Mouse (Mus musculus): ENCODE results near the gene Ddb1. TPM values are rescaled to one million over a fixed set of nuclear protein-coding genes. Genes with fewer than 3 reads are reported as not detected.
A peak's percentile ranks its signal among the peaks of the same experiment; 100 is the strongest.

Ddb1 gene
- polyA plus RNA-seq, 1 experiment, result 2.8 TPM

DNA sequence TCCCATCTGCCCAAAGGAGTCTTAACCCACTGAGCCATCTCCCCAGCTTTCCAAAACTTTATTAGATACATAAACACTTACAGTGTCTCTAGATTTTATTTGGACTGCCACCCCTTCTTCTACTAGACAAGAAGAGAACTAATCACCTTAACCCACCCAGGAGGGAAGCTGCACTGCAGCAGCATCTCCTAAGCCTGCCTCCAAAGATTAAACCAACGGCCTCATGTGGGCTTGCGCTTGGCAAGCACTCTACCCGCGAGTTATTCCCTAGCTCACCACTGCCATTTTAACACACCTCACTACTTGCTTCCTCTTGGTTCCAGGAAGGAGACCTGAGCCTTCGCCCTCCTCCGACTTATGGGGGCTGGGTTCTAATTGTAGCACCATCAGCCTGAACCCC is 40.8 kb upstream of the Ddb1 start:
- Histone ChIP-seq H3K4me1 (ENCODE audit: control insufficient read depth) (peaks cover 6% of the 10 kb centered on the region), H3K9me3 (ENCODE audit: control insufficient read depth, low read length) (0 out of 2 replicates have a peak, but pooled peaks cover 2% of the 10 kb centered on the region), H3K4me3 (replicated peaks) (no peak overlapping the region), H3K27me3 (ENCODE audit: control insufficient read depth) (no peaks in the 10 kb centered on the region; the same call in 1 of the 2 replicates), H3K36me3 (ENCODE audit: control insufficient read depth) (no peaks in the 10 kb centered on the region; the same call in 1 of the 2 replicates)
- TF ChIP-seq TAL1 (IDR thresholded peaks at IDR 0.05; ENCODE audit: low read length), result no peak
- no peak for TF ChIP-seq GATA1 (IDR thresholded peaks at IDR 0.05; ENCODE audit: low read length)

DNA sequence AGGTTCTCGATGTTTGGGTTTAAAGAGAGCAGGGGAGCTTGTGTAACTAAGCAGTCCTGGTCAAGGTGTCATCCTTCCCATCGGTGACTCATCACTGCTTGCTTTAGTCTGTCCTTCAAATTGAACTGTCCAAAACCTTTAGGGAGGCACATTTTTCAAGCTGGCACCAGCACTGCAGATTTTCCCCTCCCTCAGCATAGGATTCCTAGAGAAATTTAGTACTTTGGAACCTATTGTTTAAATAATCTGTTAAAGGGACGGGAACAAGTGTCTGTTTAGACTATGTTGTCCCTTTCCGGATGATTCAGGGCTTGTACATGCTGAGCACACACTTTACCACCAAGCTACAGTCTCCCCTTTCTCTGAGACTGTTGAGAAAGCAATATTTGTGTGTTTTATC is 39.9 kb upstream of the Ddb1 start:
- peaks cover 6% of the 10 kb centered on the region for H3K4me1 ChIP-seq (ENCODE audit: control insufficient read depth)
- H3K4me3 ChIP-seq (replicated peaks), result no peak overlapping the region
- H3K36me3 ChIP-seq (ENCODE audit: control insufficient read depth), result peaks cover 7% of the 10 kb centered on the region
- 0 out of 2 replicates have a peak, but pooled peaks cover 2% of the 10 kb centered on the region for H3K9me3 ChIP-seq (ENCODE audit: control insufficient read depth, low read length)
- H3K27me3 ChIP-seq (ENCODE audit: control insufficient read depth), result no peaks in the 10 kb centered on the region; the same call in 1 of the 2 replicates
- TF ChIP-seq TAL1 (IDR thresholded peaks at IDR 0.05; ENCODE audit: low read length), result no peak
- no peak for TF ChIP-seq GATA1 (IDR thresholded peaks at IDR 0.05; ENCODE audit: low read length)

DNA sequence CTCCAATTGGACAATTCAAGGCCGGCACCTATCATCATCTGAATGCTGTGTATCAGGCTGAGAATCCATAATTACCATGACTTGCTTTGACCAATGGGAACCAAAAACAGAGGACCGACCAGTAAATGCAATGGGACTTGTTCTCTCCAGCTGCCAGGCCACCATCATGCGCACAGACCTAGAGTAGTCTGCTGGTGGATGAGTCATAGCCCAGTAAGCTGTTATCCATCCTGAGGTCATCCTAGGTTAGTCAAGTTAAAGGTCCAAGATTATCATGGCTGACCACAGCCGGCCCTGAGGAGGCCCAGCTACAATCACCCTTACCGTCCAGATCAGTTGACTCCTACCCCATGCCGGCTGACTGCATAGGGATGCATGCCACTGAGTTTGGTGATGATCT is 35.5 kb upstream of the Ddb1 start:
- 0 out of 2 replicates have a peak, but pooled peaks cover 2% of the 10 kb centered on the region for H3K9me3 ChIP-seq (ENCODE audit: control insufficient read depth, low read length)
- peaks cover 48% of the 10 kb centered on the region for H3K36me3 ChIP-seq (ENCODE audit: control insufficient read depth)
- H3K4me1 ChIP-seq (ENCODE audit: control insufficient read depth), result peaks cover 6% of the 10 kb centered on the region
- H3K4me3 ChIP-seq (replicated peaks), result no peak overlapping the region
- TF ChIP-seq TAL1 (IDR thresholded peaks at IDR 0.05; ENCODE audit: low read length), result no peak
- TF ChIP-seq GATA1 (IDR thresholded peaks at IDR 0.05; ENCODE audit: low read length), result no peak
- no peaks in the 10 kb centered on the region for H3K27me3 ChIP-seq (ENCODE audit: control insufficient read depth)

DNA sequence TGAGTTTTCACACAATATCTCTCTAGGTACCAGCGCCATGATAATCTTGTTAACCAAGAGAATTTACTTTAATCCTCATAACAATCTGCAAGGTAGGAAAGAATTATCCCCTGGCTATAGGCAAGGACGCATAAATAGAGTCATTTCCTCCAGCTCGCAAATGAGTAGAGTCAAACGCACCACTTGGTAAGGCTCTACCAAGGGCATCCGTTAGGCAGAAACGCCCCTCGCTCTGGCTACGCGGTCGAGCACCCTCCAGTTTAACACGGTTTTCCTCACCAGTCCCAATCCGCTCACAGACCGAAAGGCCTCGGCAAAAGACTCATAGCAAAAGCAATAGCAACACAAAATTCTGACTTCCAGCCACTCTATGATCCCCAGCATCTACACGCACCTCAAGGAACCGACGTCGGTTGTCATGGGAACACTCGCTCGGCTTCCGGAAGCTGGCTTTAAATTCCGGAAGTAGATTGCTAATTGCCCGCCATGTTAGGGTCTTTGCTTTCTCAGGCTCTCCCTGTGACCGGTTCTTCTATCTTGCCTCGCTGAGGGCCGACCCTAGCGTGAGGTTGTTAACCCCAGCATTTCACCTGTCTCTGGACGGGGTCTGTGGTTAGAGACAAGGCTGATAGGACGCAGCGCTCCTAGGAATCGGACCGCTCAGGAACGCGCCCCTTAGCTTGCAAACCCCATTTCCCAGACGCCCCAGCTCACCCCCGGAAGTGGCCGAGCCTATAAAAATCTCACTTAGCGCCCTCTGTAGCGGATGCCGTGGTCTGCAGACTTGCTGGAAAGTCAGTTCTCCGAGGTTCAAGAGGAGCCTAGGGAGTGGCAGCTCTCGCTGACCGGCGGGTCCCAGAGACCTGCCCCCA is 28.2 kb upstream of the Ddb1 start, which contains the start of the genes Cyb561a3 and Tmem138:
Gene Cyb561a3, plus strand, starts transcription at position 483 of the 872 bp plus-strand sequence.
Gene Tmem138, minus strand, starts transcription at position 673 of the 872 bp plus-strand sequence.
- peaks cover 39% of the 10 kb centered on the region for H3K4me1 ChIP-seq (ENCODE audit: control insufficient read depth)
- peak within 1 kb of the TSS; percentile 88 for H3K4me3 ChIP-seq (replicated peaks)
- no peak for TF ChIP-seq GATA1 (IDR thresholded peaks at IDR 0.05; ENCODE audit: low read length)
- TF ChIP-seq TAL1 (IDR thresholded peaks at IDR 0.05; ENCODE audit: low read length), result no peak
- H3K27me3 ChIP-seq (ENCODE audit: control insufficient read depth), result no peaks in the 10 kb centered on the region
- H3K36me3 ChIP-seq (ENCODE audit: control insufficient read depth), result peaks cover 40% of the 10 kb centered on the region
- H3K9me3 ChIP-seq (ENCODE audit: control insufficient read depth, low read length), result no peaks in the 10 kb centered on the region

DNA sequence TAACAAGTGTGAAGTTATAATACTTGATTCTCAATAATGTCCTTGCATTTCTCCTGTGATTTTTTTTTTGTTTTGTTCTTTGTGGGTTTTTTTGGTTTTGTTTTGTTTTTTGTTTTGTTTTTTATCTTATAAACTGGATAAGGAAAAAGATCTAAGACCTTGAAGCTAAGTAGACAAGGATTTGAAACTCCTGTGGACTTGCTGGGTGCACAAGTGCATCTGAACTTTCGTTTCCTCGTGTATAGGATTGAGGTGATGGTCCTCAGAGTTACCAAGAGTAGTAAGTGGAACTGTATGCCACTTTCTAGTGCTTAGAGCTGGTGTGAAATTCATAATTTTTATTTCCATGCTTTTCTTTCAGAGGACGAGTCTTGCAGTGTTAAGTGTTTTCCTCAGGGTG is 25.0 kb upstream of the Ddb1 start:
- peaks cover 28% of the 10 kb centered on the region for H3K36me3 ChIP-seq (ENCODE audit: control insufficient read depth)
- H3K9me3 ChIP-seq (ENCODE audit: control insufficient read depth, low read length), result no peaks in the 10 kb centered on the region
- no peak for TF ChIP-seq GATA1 (IDR thresholded peaks at IDR 0.05; ENCODE audit: low read length)
- no peak for TF ChIP-seq TAL1 (IDR thresholded peaks at IDR 0.05; ENCODE audit: low read length)
- no peak overlapping the region for H3K4me3 ChIP-seq (replicated peaks)
- peaks cover 39% of the 10 kb centered on the region for H3K4me1 ChIP-seq (ENCODE audit: control insufficient read depth)
- no peaks in the 10 kb centered on the region for H3K27me3 ChIP-seq (ENCODE audit: control insufficient read depth)

DNA sequence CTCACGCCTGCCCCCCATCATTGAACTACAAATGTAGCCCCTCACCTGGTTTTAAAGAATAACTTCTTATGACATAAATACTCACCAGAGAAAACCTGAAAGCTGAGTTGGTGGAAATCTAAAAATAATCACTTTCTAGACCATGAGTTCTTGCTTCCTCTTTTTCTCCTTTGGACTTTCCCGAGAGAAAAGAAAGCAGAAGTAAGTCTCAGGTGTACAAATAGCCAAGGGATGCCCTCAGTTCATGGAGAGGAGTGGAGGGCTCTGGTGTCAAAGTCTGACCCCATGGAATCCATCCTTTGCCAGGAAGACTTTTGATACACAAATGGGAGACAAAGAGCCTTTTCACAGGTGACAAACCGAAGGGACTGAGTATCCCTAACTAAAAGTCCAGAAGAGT is 24.4 kb upstream of the Ddb1 start:
- Histone ChIP-seq H3K4me1 (ENCODE audit: control insufficient read depth) (peaks cover 35% of the 10 kb centered on the region), H3K27me3 (ENCODE audit: control insufficient read depth) (no peaks in the 10 kb centered on the region), H3K36me3 (ENCODE audit: control insufficient read depth) (peaks cover 27% of the 10 kb centered on the region), H3K9me3 (ENCODE audit: control insufficient read depth, low read length) (no peaks in the 10 kb centered on the region), H3K4me3 (replicated peaks) (no peak overlapping the region)
- TF ChIP-seq GATA1 (IDR thresholded peaks at IDR 0.05; ENCODE audit: low read length), result no peak
- TF ChIP-seq TAL1 (IDR thresholded peaks at IDR 0.05; ENCODE audit: low read length), result no peak

DNA sequence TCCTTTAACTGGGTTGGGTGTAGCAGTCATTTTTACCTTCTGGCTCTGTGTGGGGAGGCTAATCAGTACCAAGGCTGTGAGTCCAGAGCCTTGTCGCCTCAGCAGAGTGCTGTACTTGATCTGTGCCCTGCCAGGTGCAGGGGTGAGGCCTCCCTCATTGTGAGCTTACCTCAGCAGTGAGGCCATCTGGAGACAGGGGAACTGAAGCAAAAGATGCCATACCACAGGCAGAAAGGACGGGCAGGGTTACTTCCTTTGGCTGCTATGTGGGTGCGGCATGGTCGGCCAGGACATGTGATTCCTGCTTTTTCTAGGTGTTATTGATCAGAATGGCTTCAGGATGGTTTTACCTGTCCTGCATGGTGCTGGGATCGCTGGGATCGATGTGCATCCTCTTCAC is 23.1 kb upstream of the Ddb1 start:
- Histone ChIP-seq H3K9me3 (ENCODE audit: control insufficient read depth, low read length) (no peaks in the 10 kb centered on the region), H3K36me3 (ENCODE audit: control insufficient read depth) (peaks cover 30% of the 10 kb centered on the region), H3K4me3 (replicated peaks) (no peak overlapping the region), H3K27me3 (ENCODE audit: control insufficient read depth) (no peaks in the 10 kb centered on the region), H3K4me1 (ENCODE audit: control insufficient read depth) (peaks cover 25% of the 10 kb centered on the region)
- no peak for TF ChIP-seq TAL1 (IDR thresholded peaks at IDR 0.05; ENCODE audit: low read length)
- TF ChIP-seq GATA1 (IDR thresholded peaks at IDR 0.05; ENCODE audit: low read length), result no peak

DNA sequence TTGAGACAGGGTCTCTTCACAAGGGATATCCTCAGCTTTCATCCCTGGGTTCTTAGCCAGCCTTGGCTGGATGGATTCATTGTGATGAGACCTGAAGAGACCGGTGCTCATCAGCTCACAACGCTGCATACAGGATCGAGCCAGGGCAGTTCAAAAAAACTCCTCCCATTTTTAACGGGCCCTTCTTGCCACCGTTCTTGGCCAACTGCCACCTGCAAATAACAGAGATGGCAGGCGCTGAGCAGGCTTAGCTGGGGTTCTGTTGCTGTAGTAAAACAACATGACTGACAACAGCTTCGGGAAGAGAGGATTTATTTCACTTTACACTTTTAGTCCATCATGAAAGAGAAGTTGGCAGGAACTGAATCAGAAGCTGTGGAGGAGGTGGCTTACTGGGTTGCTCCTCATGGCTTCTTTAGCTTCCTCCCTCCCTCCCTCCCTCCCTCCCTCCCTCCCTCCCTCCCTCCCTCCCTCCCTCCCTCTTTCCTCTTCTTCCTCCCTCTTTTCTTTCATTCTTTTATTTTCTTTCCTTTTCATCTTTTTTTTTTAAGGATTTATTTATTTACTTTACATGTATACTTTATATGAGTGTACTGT is 21.5 kb upstream of the Ddb1 start:
- TF ChIP-seq GATA1 (IDR thresholded peaks at IDR 0.05; ENCODE audit: low read length), result no peak
- TF ChIP-seq TAL1 (IDR thresholded peaks at IDR 0.05; ENCODE audit: low read length), result no peak
- H3K27me3 ChIP-seq (ENCODE audit: control insufficient read depth), result no peaks in the 10 kb centered on the region
- H3K9me3 ChIP-seq (ENCODE audit: control insufficient read depth, low read length), result no peaks in the 10 kb centered on the region
- peaks cover 38% of the 10 kb centered on the region for H3K36me3 ChIP-seq (ENCODE audit: control insufficient read depth)
- peaks cover 12% of the 10 kb centered on the region for H3K4me1 ChIP-seq (ENCODE audit: control insufficient read depth)
- H3K4me3 ChIP-seq (replicated peaks), result no peak overlapping the region

DNA sequence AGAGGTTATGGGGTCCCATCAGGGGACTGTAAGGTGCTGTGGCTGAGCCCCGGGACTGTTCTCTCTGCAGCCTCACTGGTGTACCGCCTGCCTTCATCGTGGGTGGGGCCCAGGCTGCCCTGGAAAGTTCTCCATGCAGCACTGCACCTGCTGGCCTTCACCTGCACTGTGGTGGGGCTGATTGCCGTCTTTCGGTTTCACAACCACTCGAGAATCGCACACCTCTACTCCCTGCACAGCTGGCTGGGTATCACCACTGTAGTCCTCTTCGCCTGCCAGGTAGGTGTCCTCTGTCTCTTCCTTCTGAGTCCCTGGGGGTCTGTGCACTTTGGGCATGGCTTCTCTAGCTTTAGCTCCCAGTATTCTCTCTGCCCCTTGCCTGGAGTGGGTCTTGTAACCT is 20.0 kb upstream of the Ddb1 start:
- Histone ChIP-seq H3K4me3 (replicated peaks) (no peak overlapping the region), H3K27me3 (ENCODE audit: control insufficient read depth) (no peaks in the 10 kb centered on the region), H3K4me1 (ENCODE audit: control insufficient read depth) (peaks cover 2% of the 10 kb centered on the region), H3K36me3 (ENCODE audit: control insufficient read depth) (peaks cover 44% of the 10 kb centered on the region), H3K9me3 (ENCODE audit: control insufficient read depth, low read length) (no peaks in the 10 kb centered on the region)
- TF ChIP-seq GATA1 (IDR thresholded peaks at IDR 0.05; ENCODE audit: low read length) (no peak), TAL1 (IDR thresholded peaks at IDR 0.05; ENCODE audit: low read length) (no peak)

Data from erythroblast, embryonic 14.5 days (primary cell).